Mouse (Mus musculus): ENCODE results near the gene Sec16b.

Gene Sec16b

GRCm38 (mm10) chr1:157506522-157506921, at the start of gene Sec16b:
TSS of gene Sec16b (plus strand) at chr1:157506728.
- no peak for DNase-seq (ENCODE audit: low spot score)

GRCm38 (mm10) chr1:157457789-157458188, 48.7 kb upstream of the Sec16b start:
- DNase-seq (ENCODE audit: low spot score) = no peak

- peak; percentile 54 for DNase-seq (ENCODE audit: low spot score)
Measured at GRCm38 (mm10) chr1:157458421-157459208, 47.9 kb upstream of the Sec16b start, which contains the start of gene Cryzl2. TSS of gene Cryzl2 (plus strand) at chr1:157458577.

GRCm38 (mm10) chr1:157459904-157460303, 46.6 kb upstream of the Sec16b start:
- peak; percentile 22 for DNase-seq (ENCODE audit: low spot score)

GRCm38 (mm10) chr1:157461276-157461675, 45.3 kb upstream of the Sec16b start:
- DNase-seq (ENCODE audit: low spot score) = no peak

- DNase-seq (ENCODE audit: low spot score) = no peak
Measured at GRCm38 (mm10) chr1:157462336-157462735, 44.2 kb upstream of the Sec16b start.

GRCm38 (mm10) chr1:157465194-157465593, 41.3 kb upstream of the Sec16b start:
- no peak for DNase-seq (ENCODE audit: low spot score)

- DNase-seq (ENCODE audit: low spot score) = no peak
Measured at GRCm38 (mm10) chr1:157467866-157468265, 38.7 kb upstream of the Sec16b start.

GRCm38 (mm10) chr1:157470761-157471386, 35.7 kb upstream of the Sec16b start:
- DNase-seq (ENCODE audit: low spot score) = no peak

GRCm38 (mm10) chr1:157472716-157473115, 33.8 kb upstream of the Sec16b start:
- no peak for DNase-seq (ENCODE audit: low spot score)

GRCm38 (mm10) chr1:157474865-157475264, 31.7 kb upstream of the Sec16b start:
- no peak for DNase-seq (ENCODE audit: low spot score)

- no peak for DNase-seq (ENCODE audit: low spot score)
Measured at GRCm38 (mm10) chr1:157476231-157476630, 30.3 kb upstream of the Sec16b start.

- DNase-seq (ENCODE audit: low spot score) = no peak
Measured at GRCm38 (mm10) chr1:157480090-157480489, 26.4 kb upstream of the Sec16b start.

- no peak for DNase-seq (ENCODE audit: low spot score)
Measured at GRCm38 (mm10) chr1:157480901-157481300, 25.6 kb upstream of the Sec16b start.

- no peak for DNase-seq (ENCODE audit: low spot score)
Measured at GRCm38 (mm10) chr1:157481666-157482065, 24.9 kb upstream of the Sec16b start.

GRCm38 (mm10) chr1:157484161-157484560, 22.4 kb upstream of the Sec16b start:
- DNase-seq (ENCODE audit: low spot score) = no peak

- no peak for DNase-seq (ENCODE audit: low spot score)
Measured at GRCm38 (mm10) chr1:157500657-157501056, 5.9 kb upstream of the Sec16b start.

- no peak for DNase-seq (ENCODE audit: low spot score)
Measured at GRCm38 (mm10) chr1:157501352-157501945, 5.1 kb upstream of the Sec16b start.

- no peak for DNase-seq (ENCODE audit: low spot score)
Measured at GRCm38 (mm10) chr1:157503071-157503470, 3.5 kb upstream of the Sec16b start.

GRCm38 (mm10) chr1:157506995-157507595, 567 bp downstream of the Sec16b start:
- no peak for DNase-seq (ENCODE audit: low spot score)

- no peak for DNase-seq (ENCODE audit: low spot score)
Measured at GRCm38 (mm10) chr1:157507814-157508213, 1.3 kb downstream of the Sec16b start.

GRCm38 (mm10) chr1:157512690-157513448, 6.3 kb downstream of the Sec16b start:
- DNase-seq (ENCODE audit: low spot score) = no peak
